Comparison of ENCODE assay signal across 7 mouse cellular contexts in genomic region chr17:24454756-24455522, GRCm38 (mm10). TPM values are rescaled to one million over a fixed set of nuclear protein-coding genes. Genes with fewer than 3 reads are reported as not detected.
A peak's percentile ranks its signal among the peaks of the same experiment; 100 is the strongest.
DNase-seq lines count a peak whose midpoint lies in the region; ATAC-seq and TF ChIP-seq lines count a peak whose summit lies in the region.

No protein-coding gene starts in this region.

- no peaks in the 10 kb centered on the region for H3K27me3 ChIP-seq in embryonic facial prominence, embryonic 12.5 days
- no peaks in the 10 kb centered on the region for H3K27me3 ChIP-seq in kidney, adult 2 months (replicated peaks; ENCODE audit: control insufficient read depth, insufficient read depth, low read length)
- H3K27me3 ChIP-seq in limb, embryonic 12.5 days: no peaks in the 10 kb centered on the region
- no peaks in the 10 kb centered on the region for H3K27me3 ChIP-seq in midbrain, embryonic 15.5 days (replicated peaks)
- H3K27me3 ChIP-seq in spleen, adult 2 months (ENCODE audit: control insufficient read depth, insufficient read depth, low read length): no peaks in the 10 kb centered on the region

- TF ChIP-seq CTCF in kidney, adult 2 months (conservative IDR thresholded peaks at IDR 0.05; ENCODE audit: insufficient read depth, insufficient read length, low read depth, low read length): no peak
- no peak for TF ChIP-seq CTCF in spleen, adult 2 months (IDR thresholded peaks at IDR 0.05; ENCODE audit: extremely low read depth, insufficient read depth, insufficient read length, insufficient replicate concordance)

- H3K27ac ChIP-seq in embryonic facial prominence, embryonic 12.5 days: peak overlapping the region; percentile 95
- peak overlapping the region; percentile 95 for H3K27ac ChIP-seq in kidney, adult 2 months (ENCODE audit: insufficient read depth, low read depth, low read length)
- H3K27ac ChIP-seq in limb, embryonic 12.5 days: peak overlapping the region; percentile 96
- peak overlapping the region; percentile 92 for H3K27ac ChIP-seq in midbrain, embryonic 15.5 days
- H3K27ac ChIP-seq in spleen, adult 2 months (ENCODE audit: insufficient read depth, low read length): peak overlapping the region; percentile 94

- peak; percentile 88 for ATAC-seq in embryonic facial prominence, embryonic 12.5 days (ENCODE audit: insufficient number of reproducible peaks, insufficient read depth, low FRiP score, low TSS enrichment)
- ATAC-seq in limb, embryonic 12.5 days (ENCODE audit: insufficient number of reproducible peaks, insufficient read depth, low FRiP score, low TSS enrichment, low read depth): peak; percentile 87
- ATAC-seq in midbrain, embryonic 15.5 days (replicated peaks): peak; percentile 95

- DNase-seq in adrenal gland, postnatal 25 days: peak; percentile 98
- DNase-seq in heart, adult 18-20 months: peak; percentile 100
- peak; percentile 100 for DNase-seq in kidney, adult 2 months
- peak; percentile 99 to 100 for DNase-seq in spleen, adult 2 months (ENCODE audit: low read depth in 1 of 2, low spot score in 2 of 2)

- H3K9ac ChIP-seq in embryonic facial prominence, embryonic 12.5 days: peak overlapping the region; percentile 88
- peak overlapping the region; percentile 83 for H3K9ac ChIP-seq in limb, embryonic 12.5 days (replicated peaks)
- H3K9ac ChIP-seq in midbrain, embryonic 15.5 days: peak overlapping the region; percentile 82

- H3K4me2 ChIP-seq in embryonic facial prominence, embryonic 12.5 days (replicated peaks): peak overlapping the region; percentile 57
- H3K4me2 ChIP-seq in limb, embryonic 12.5 days: peak overlapping the region; percentile 70
- peak overlapping the region; percentile 82 for H3K4me2 ChIP-seq in midbrain, embryonic 15.5 days

- H3K9me3 ChIP-seq in embryonic facial prominence, embryonic 12.5 days: no peaks in the 10 kb centered on the region
- H3K9me3 ChIP-seq in limb, embryonic 12.5 days: no peaks in the 10 kb centered on the region
- H3K9me3 ChIP-seq in midbrain, embryonic 15.5 days: no peaks in the 10 kb centered on the region

- TF ChIP-seq POLR2A in kidney, adult 2 months (IDR thresholded peaks at IDR 0.05; ENCODE audit: low read depth, low read length): peak; percentile 92
- TF ChIP-seq POLR2A in spleen, adult 2 months (IDR thresholded peaks at IDR 0.05; ENCODE audit: low read depth, low read length): peak; percentile 84

- peaks cover 19% of the 10 kb centered on the region for H3K36me3 ChIP-seq in embryonic facial prominence, embryonic 12.5 days
- H3K36me3 ChIP-seq in kidney, adult 2 months (ENCODE audit: control insufficient read depth, insufficient read depth, low read length): no peaks in the 10 kb centered on the region; the same call in 1 of the 2 replicates
- peaks cover 20% of the 10 kb centered on the region for H3K36me3 ChIP-seq in limb, embryonic 12.5 days
- H3K36me3 ChIP-seq in midbrain, embryonic 15.5 days (replicated peaks): peaks cover 2% of the 10 kb centered on the region
- peaks cover 2% of the 10 kb centered on the region; the same call in 1 of the 2 replicates for H3K36me3 ChIP-seq in spleen, adult 2 months (ENCODE audit: control insufficient read depth, insufficient read depth, low read length)

- H3K4me1 ChIP-seq in embryonic facial prominence, embryonic 12.5 days: peaks cover 12% of the 10 kb centered on the region; the same call in 1 of the 2 replicates
- H3K4me1 ChIP-seq in kidney, adult 2 months (ENCODE audit: control insufficient read depth, insufficient read depth, low read length): peaks cover 11% of the 10 kb centered on the region; the same call in 1 of the 2 replicates
- H3K4me1 ChIP-seq in limb, embryonic 12.5 days (replicated peaks): peaks cover 6% of the 10 kb centered on the region
- H3K4me1 ChIP-seq in midbrain, embryonic 15.5 days: peaks cover 15% of the 10 kb centered on the region
- H3K4me1 ChIP-seq in spleen, adult 2 months (ENCODE audit: control insufficient read depth, insufficient read depth, insufficient read length): no peaks in the 10 kb centered on the region; the same call in 1 of the 2 replicates

- peak overlapping the region; percentile 76 for H3K4me3 ChIP-seq in embryonic facial prominence, embryonic 12.5 days
- peak overlapping the region; percentile 89 for H3K4me3 ChIP-seq in kidney, adult 2 months (ENCODE audit: insufficient read depth, low read depth, low read length)
- H3K4me3 ChIP-seq in limb, embryonic 12.5 days (replicated peaks): peak overlapping the region; percentile 83
- peak overlapping the region; percentile 88 for H3K4me3 ChIP-seq in midbrain, embryonic 15.5 days
- peak overlapping the region; percentile 86 for H3K4me3 ChIP-seq in spleen, adult 2 months (ENCODE audit: extremely low read depth, insufficient read depth, insufficient read length)

- WGBS in embryonic facial prominence, embryonic 12.5 days: under 1% methylated on average over 67 of the region's 67 CpGs
- WGBS in kidney, adult 2 months: under 1% methylated on average over 67 of the region's 67 CpGs
- WGBS in limb, embryonic 12.5 days: under 1% methylated on average over 67 of the region's 67 CpGs
- under 1% methylated on average over 67 of the region's 67 CpGs for WGBS in midbrain, embryonic 15.5 days
- under 1% methylated on average over 67 of the region's 67 CpGs for WGBS in spleen, adult 2 months

RNA-seq across cellular contexts. Expression of gene Dnase1l2, which starts 12.0 kb away (rescaled TPM):
- 2.7 and 3.5 TPM in 2 replicates for total RNA-seq in adrenal gland, postnatal 25 days (2021)
- 3.2 and 3.6 TPM in 2 replicates for polyA plus RNA-seq in embryonic facial prominence, embryonic 12.5 days (2016; fragmentation: Nextera tagmentation; extraction: Ambion mirVana)
- 1 to 10 TPM in 1 of 2 experiments, under 1 TPM in 1; 0.69 to 1.5 TPM for total RNA-seq in heart, adult 18-20 months (2021)
- 7.6 and 8.8 TPM in 2 replicates for polyA plus RNA-seq in kidney, adult 2 months (2012; rRNA removed)
- 2.8 and 3.4 TPM in 2 replicates for polyA plus RNA-seq in limb, embryonic 12.5 days (2016; fragmentation: Nextera tagmentation; extraction: Ambion mirVana)
- polyA plus RNA-seq in midbrain, embryonic 15.5 days (2015; fragmentation: Nextera tagmentation; extraction: Ambion mirVana): 7.3 and 9.6 TPM in 2 replicates
- 7.8 and 8.6 TPM in 2 replicates for polyA plus RNA-seq in spleen, adult 2 months (2012; rRNA removed)

RNA-seq across cellular contexts. Expression of gene E4f1, which starts 15.2 kb away (rescaled TPM):
- 21.7 and 33.7 TPM in 2 replicates for total RNA-seq in adrenal gland, postnatal 25 days (2021)
- polyA plus RNA-seq in embryonic facial prominence, embryonic 12.5 days (2016; fragmentation: Nextera tagmentation; extraction: Ambion mirVana): 38.4 and 43.2 TPM in 2 replicates
- total RNA-seq in heart, adult 18-20 months (2021): 10 to 100 TPM in 1 of 2 experiments, 1 to 10 TPM in 1; 9.8 to 10.1 TPM
- polyA plus RNA-seq in kidney, adult 2 months (2012; rRNA removed): 63.7 and 72.8 TPM in 2 replicates
- polyA plus RNA-seq in limb, embryonic 12.5 days (2016; fragmentation: Nextera tagmentation; extraction: Ambion mirVana): 37.2 and 45.6 TPM in 2 replicates
- 53.1 and 55.6 TPM in 2 replicates for polyA plus RNA-seq in midbrain, embryonic 15.5 days (2015; fragmentation: Nextera tagmentation; extraction: Ambion mirVana)
- 95.9 and 110 TPM in 2 replicates for polyA plus RNA-seq in spleen, adult 2 months (2012; rRNA removed)

RNA-seq across cellular contexts. Expression of gene Pgp, which starts 15.3 kb away (rescaled TPM):
- 71.8 and 83.4 TPM in 2 replicates for total RNA-seq in adrenal gland, postnatal 25 days (2021)
- 52.3 and 54.9 TPM in 2 replicates for polyA plus RNA-seq in embryonic facial prominence, embryonic 12.5 days (2016; fragmentation: Nextera tagmentation; extraction: Ambion mirVana)
- 10 to 100 TPM; 40.1 to 43.5 TPM for total RNA-seq in heart, adult 18-20 months (2021)
- polyA plus RNA-seq in kidney, adult 2 months (2012; rRNA removed): 38.7 and 46.5 TPM in 2 replicates
- polyA plus RNA-seq in limb, embryonic 12.5 days (2016; fragmentation: Nextera tagmentation; extraction: Ambion mirVana): 54.9 and 56.6 TPM in 2 replicates
- 63.7 and 67.1 TPM in 2 replicates for polyA plus RNA-seq in midbrain, embryonic 15.5 days (2015; fragmentation: Nextera tagmentation; extraction: Ambion mirVana)
- polyA plus RNA-seq in spleen, adult 2 months (2012; rRNA removed): 31.6 and 51.3 TPM in 2 replicates

RNA-seq across cellular contexts. Expression of gene Bricd5, which starts 18.7 kb away (rescaled TPM):
- 0.85 and 0.95 TPM in 2 replicates for total RNA-seq in adrenal gland, postnatal 25 days (2021)
- polyA plus RNA-seq in embryonic facial prominence, embryonic 12.5 days (2016; fragmentation: Nextera tagmentation; extraction: Ambion mirVana): 1.7 TPM in 1 of 2 replicates, not detected in the other
- not detected for total RNA-seq in heart, adult 18-20 months (2021)
- polyA plus RNA-seq in kidney, adult 2 months (2012; rRNA removed): 0.56 and 0.96 TPM in 2 replicates
- not detected in 2 replicates for polyA plus RNA-seq in limb, embryonic 12.5 days (2016; fragmentation: Nextera tagmentation; extraction: Ambion mirVana)
- 0.23 and 0.28 TPM in 2 replicates for polyA plus RNA-seq in midbrain, embryonic 15.5 days (2015; fragmentation: Nextera tagmentation; extraction: Ambion mirVana)
- polyA plus RNA-seq in spleen, adult 2 months (2012; rRNA removed): 1.5 and 1.9 TPM in 2 replicates

RNA-seq across cellular contexts. Expression of gene Mlst8, which starts 23.9 kb away (rescaled TPM):
- total RNA-seq in adrenal gland, postnatal 25 days (2021): 29.7 and 37.3 TPM in 2 replicates
- polyA plus RNA-seq in embryonic facial prominence, embryonic 12.5 days (2016; fragmentation: Nextera tagmentation; extraction: Ambion mirVana): 32.8 and 35.0 TPM in 2 replicates
- 10 to 100 TPM in 1 of 2 experiments, 1 to 10 TPM in 1; 8.1 to 10.3 TPM for total RNA-seq in heart, adult 18-20 months (2021)
- polyA plus RNA-seq in kidney, adult 2 months (2012; rRNA removed): 26.1 and 32.1 TPM in 2 replicates
- 34.7 and 35.5 TPM in 2 replicates for polyA plus RNA-seq in limb, embryonic 12.5 days (2016; fragmentation: Nextera tagmentation; extraction: Ambion mirVana)
- 40.6 and 43.7 TPM in 2 replicates for polyA plus RNA-seq in midbrain, embryonic 15.5 days (2015; fragmentation: Nextera tagmentation; extraction: Ambion mirVana)
- 37.8 and 43.7 TPM in 2 replicates for polyA plus RNA-seq in spleen, adult 2 months (2012; rRNA removed)

Comparison
In these comparisons a context has a peak if more than half of its experiments do, and no peak if none do; other contexts are left out.
1. Peak in every context shown above with its lines: DNase-seq, ATAC-seq, H3K4me3 ChIP-seq and H3K27ac ChIP-seq.